Mouse (Mus musculus) intestine, embryonic 14.5 days (tissue): Measurements from ENCODE around the gene Yod1. TPM values are rescaled to one million over a fixed set of nuclear protein-coding genes. Genes with fewer than 3 reads are reported as not detected.
A peak's percentile ranks its signal among the peaks of the same experiment; 100 is the strongest.

Experiments
- ATAC-seq: fragments of 200-750 bp; cut with Nextera tagmentation; replicated peaks from 2 replicates; pipeline ENCODE4 v1.8.0; 2017; ENCODE audit warnings: low read depth, moderate number of reproducible peaks, moderate TSS enrichment, moderate library complexity; ENCODE audit not compliant: low FRiP score, low TSS enrichment
- DNase-seq: peaks from one replicate; pipeline ENCODE4 v3.0.0-alpha.2; 2018; ENCODE audit warnings: low spot score
- H3K27ac ChIP-seq: fragments of 300-500 bp; sonication (generic); 2 replicates; pipeline ENCODE4 v1.5.1; 2014; ENCODE audit warnings: low read depth, mild to moderate bottlenecking, control low read depth
- H3K27me3 ChIP-seq: fragments of 300-500 bp; sonication (generic); replicated peaks from 2 replicates; pipeline ENCODE4 v1.6.1; 2014; ENCODE audit warnings: low read length, control low read depth; ENCODE audit not compliant: control insufficient read depth, insufficient read depth
- H3K36me3 ChIP-seq: fragments of 300-500 bp; sonication (generic); 2 replicates; pipeline ENCODE4 v1.6.1; 2014; ENCODE audit warnings: low read length, control low read depth; ENCODE audit not compliant: control insufficient read depth, insufficient read depth
- H3K4me1 ChIP-seq: fragments of 300-500 bp; sonication (generic); replicated peaks from 2 replicates; pipeline ENCODE4 v1.6.1; 2014; ENCODE audit warnings: low read length, control low read depth, mixed read lengths; ENCODE audit not compliant: control insufficient read depth, insufficient read depth
- H3K4me2 ChIP-seq: fragments of 300-500 bp; sonication (generic); 2 replicates; pipeline ENCODE4 v1.6.1; 2014; ENCODE audit warnings: low read length
- H3K4me3 ChIP-seq: fragments of 300-500 bp; sonication (generic); 2 replicates; pipeline ENCODE4 v1.5.1; 2014; ENCODE audit warnings: low read depth, low read length, control low read depth, mixed read lengths
- H3K9ac ChIP-seq: fragments of 300-500 bp; sonication (generic); 2 replicates; pipeline ENCODE4 v1.6.1; 2014; ENCODE audit warnings: mild to moderate bottlenecking, low read length
- H3K9me3 ChIP-seq: fragments of 300-500 bp; sonication (generic); 2 replicates; pipeline ENCODE4 v1.6.1; 2016; ENCODE audit warnings: low read length, control low read depth; ENCODE audit not compliant: control insufficient read depth
- WGBS: fragments of 180-500 bp; shearing (Covaris S2); extraction: QIAGEN DNeasy Blood & Tissue Kit; methylation state at CpG from one replicate; pipeline ENCODE4 v1.1.7; 2014; 5-methylcytosine and 5-hydroxymethylcytosine counted together
- polyA plus RNA-seq: library from polyadenylated mRNA; unstranded; fragments of >200 nt; fragmentation: Nextera tagmentation; extraction: Ambion mirVana; gene quantifications from 2 replicates; pipeline ENCODE4 v1.2.1, GENCODE M21; 2014

Gene Yod1
- polyA plus RNA-seq, 1 experiment from 2014 or later = 7.5 TPM

DNA sequence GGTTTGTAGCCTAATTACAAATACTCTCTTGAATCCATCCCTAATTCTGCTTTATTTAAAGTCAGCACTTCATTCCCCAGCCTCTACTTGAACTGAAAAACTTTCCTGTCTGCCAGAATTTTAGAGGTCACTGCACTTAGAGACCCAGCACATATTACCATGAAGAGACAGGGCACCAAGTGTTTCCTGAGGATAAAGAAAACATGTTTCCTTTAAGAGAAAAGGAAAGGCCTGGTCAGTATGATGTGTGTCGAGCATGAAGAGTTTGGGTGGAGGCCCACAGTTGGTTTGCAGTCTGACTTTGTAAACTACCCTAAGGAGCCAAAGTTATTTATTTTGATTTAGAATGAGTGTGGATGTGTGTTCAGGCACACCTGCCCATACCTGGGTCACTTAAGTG is 10.9 kb downstream of the Yod1 start:
- no peak overlapping the region for H3K9ac ChIP-seq
- no peak for DNase-seq
- peaks cover 8% of the 10 kb centered on the region; the same call in 1 of the 2 replicates for H3K4me1 ChIP-seq
- H3K4me3 ChIP-seq = no peak overlapping the region
- no peak overlapping the region for H3K4me2 ChIP-seq
- no peak overlapping the region for H3K27ac ChIP-seq
- no peak for ATAC-seq
- no peaks in the 10 kb centered on the region for H3K9me3 ChIP-seq
- WGBS = 60% methylated on average over 1 of the region's 1 CpGs
- H3K27me3 ChIP-seq = no peaks in the 10 kb centered on the region
- no peaks in the 10 kb centered on the region for H3K36me3 ChIP-seq

DNA sequence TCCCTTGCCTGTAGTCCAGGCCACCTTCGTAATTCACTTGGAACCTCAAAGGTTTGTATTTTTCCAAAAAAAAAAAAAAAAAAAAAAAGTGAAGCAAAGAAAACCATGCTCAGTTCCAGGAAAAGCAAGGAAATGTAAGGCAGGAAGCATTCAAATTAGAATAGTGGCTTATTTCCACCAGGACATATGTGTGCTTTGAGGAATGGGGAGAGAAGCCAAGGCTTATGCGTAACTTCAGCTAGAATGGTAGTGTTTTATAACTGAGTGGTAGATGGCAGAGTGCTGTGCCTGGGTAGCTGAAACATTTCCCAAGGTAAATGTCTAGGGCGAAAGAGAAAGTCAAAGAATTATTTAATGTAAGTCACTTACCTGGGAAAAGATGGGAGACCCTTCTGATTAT is 11.6 kb downstream of the Yod1 start:
- ATAC-seq (no peak), DNase-seq (no peak)
- Histone ChIP-seq H3K4me2 (no peak overlapping the region), H3K9ac (no peak overlapping the region), H3K27me3 (no peaks in the 10 kb centered on the region), H3K9me3 (no peaks in the 10 kb centered on the region), H3K27ac (no peak overlapping the region), H3K36me3 (no peaks in the 10 kb centered on the region), H3K4me1 (peaks cover 8% of the 10 kb centered on the region; the same call in 1 of the 2 replicates), H3K4me3 (no peak overlapping the region)
- 93% methylated on average over 3 of the region's 3 CpGs for WGBS

DNA sequence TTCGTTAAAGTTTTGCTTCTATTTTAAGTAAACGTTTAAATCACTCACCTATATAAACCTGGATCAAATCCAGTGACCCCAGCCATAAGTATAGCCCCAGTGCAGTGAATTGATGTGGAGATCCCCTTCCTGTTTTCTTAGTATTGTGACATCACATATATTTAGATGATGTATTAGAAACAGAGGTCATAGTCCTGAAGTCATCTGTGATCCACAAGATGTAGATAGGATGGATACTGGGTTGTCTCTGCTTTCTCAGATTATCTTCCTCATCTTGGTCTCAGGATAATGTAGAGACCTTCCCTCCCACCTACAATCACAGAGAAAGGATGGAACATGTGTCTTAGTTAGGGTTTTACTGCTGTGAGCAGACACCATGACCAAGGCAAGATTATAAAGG is 12.0 kb downstream of the Yod1 start, which contains the start of gene Pfkfb2:
TSS of gene Pfkfb2 (minus strand) at position 101 of the 400 bp plus-strand sequence.
- H3K27ac ChIP-seq = no peak within 1 kb of the TSS
- no peak within 1 kb of the TSS for H3K9ac ChIP-seq
- no peak within 1 kb of the TSS for H3K4me2 ChIP-seq
- H3K9me3 ChIP-seq = no peaks in the 10 kb centered on the region
- WGBS = 73% methylated on average over 2 of the region's 2 CpGs
- H3K4me1 ChIP-seq = peaks cover 8% of the 10 kb centered on the region; the same call in 1 of the 2 replicates
- DNase-seq = no peak
- H3K27me3 ChIP-seq = no peaks in the 10 kb centered on the region
- H3K4me3 ChIP-seq = no peak within 1 kb of the TSS
- ATAC-seq = no peak
- no peaks in the 10 kb centered on the region for H3K36me3 ChIP-seq

DNA sequence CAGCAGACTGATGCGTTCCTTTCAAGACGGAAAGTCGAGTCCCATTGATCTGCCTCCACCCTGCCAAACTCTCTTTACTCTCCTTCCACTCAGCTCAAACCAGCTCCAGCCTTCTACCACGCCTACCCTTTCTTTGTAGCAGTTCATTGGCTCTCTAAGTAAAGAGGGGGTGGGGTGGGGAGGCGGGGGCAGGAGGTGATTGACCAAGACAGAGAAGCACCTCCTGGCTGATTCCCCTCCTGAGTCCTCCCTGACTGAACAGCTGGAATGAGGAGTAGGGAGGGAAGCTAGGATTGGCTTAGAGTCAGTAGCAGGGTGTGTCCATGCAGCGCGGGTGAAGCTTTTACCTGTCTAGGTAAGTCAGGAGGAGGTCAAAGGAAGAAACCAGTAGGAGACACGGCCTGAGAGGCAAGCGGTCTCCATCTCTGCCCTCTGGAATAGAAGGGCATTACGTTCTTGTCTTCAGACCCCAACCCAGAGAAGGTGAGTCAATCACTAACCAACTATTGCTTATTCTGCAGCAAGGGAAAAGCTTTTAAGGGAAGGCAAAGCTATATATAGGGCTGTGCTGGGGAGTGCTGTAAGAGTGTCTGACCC is 14.7 kb downstream of the Yod1 start, which contains the start of gene AA986860:
TSS of gene AA986860 (plus strand) at position 236 of the 597 bp plus-strand sequence.
- ATAC-seq = peak; percentile 94
- H3K4me2 ChIP-seq = peak within 1 kb of the TSS; percentile 43
- H3K27me3 ChIP-seq = no peaks in the 10 kb centered on the region
- no peaks in the 10 kb centered on the region for H3K36me3 ChIP-seq
- peak within 1 kb of the TSS; percentile 62; the same call in 1 of the 2 replicates for H3K27ac ChIP-seq
- peak within 1 kb of the TSS; percentile 33 for H3K4me3 ChIP-seq
- peak within 1 kb of the TSS; percentile 23; the same call in 1 of the 2 replicates for H3K9ac ChIP-seq
- peaks cover 15% of the 10 kb centered on the region for H3K4me1 ChIP-seq
- WGBS = 2% methylated on average over 10 of the region's 10 CpGs
- DNase-seq = no peak
- H3K9me3 ChIP-seq = no peaks in the 10 kb centered on the region

DNA sequence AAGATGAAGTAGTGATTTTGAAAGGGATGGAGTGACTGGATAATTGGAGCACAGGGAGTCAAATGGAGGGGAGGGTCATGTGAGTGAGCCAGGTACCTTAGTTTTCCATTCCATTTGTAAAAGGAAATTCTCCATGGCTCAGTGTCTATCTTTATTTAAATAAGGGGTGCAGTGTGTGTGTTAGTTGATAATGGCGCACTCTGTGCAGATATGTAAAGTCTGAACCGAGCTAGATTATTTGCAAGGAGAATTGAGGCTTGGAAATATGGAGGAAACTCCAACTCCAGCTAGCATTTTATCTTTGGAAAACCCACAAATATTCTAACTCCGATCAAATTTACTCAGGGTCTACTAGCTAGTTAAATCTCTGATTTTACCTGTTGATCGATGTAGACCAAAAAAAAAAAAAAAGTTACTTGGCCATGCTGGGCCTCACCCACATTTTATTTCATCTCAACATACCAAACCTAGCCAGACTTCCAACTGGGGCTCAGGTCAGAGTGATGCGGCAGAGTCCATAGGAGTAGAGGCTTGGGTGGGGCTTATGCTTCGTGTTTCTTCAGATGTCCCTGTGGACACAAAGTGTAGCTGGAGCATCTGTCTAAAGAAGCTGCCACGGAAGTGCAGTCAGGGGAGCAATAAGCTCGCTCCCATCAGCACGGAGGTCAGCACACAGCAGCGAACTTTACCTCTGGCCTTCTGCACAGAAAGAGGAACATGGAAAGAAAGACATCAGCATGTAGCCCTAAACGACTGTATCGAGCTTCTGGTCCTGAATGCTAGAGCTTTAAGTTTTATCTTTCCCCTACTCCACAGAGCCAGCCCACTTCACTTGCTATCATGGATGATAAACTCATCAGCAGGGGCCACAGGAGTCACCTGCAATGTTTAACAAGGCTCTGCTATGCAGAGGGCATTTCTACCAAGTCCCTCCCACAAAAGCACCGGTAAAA is 15.9 kb downstream of the Yod1 start:
- no peaks in the 10 kb centered on the region for H3K36me3 ChIP-seq
- peak overlapping the region; percentile 43 for H3K4me2 ChIP-seq
- peak overlapping the region; percentile 23 for H3K9ac ChIP-seq
- ATAC-seq = 0 out of 2 replicates have a peak, but pooled peaks have one; percentile 9
- H3K4me3 ChIP-seq = peak overlapping the region; percentile 33
- no peaks in the 10 kb centered on the region for H3K27me3 ChIP-seq
- DNase-seq = no peak
- 72% methylated on average over 13 of the region's 13 CpGs for WGBS
- peak overlapping the region; percentile 62 for H3K27ac ChIP-seq
- H3K9me3 ChIP-seq = no peaks in the 10 kb centered on the region
- peaks cover 15% of the 10 kb centered on the region for H3K4me1 ChIP-seq

DNA sequence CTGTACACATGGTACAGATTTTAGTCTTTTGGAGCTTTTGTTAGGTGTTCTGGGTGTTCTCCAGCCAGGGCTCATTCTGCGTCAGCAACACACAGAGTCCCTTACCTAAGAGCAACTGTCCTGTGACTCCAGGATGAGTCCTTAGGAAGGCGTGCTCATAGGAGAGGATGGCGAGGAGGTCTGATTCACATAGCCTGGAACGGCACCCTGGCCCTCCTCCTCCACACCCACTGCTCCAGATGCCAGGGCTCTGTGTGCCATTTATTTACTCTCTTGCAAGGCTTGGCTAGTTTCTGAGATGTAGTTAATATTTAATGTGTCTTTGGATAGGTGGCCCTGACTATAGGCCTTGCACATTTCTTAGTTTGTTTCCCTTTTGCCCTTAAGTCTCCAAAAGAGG is 16.5 kb downstream of the Yod1 start:
- Histone ChIP-seq H3K27me3 (no peaks in the 10 kb centered on the region), H3K4me3 (peak overlapping the region; percentile 33), H3K4me1 (peaks cover 15% of the 10 kb centered on the region), H3K4me2 (peak overlapping the region; percentile 43), H3K27ac (peak overlapping the region; percentile 62), H3K9ac (peak overlapping the region; percentile 23), H3K36me3 (no peaks in the 10 kb centered on the region), H3K9me3 (no peaks in the 10 kb centered on the region)
- DNase-seq (no peak), ATAC-seq (peak; percentile 37)
- WGBS = 64% methylated on average over 4 of the region's 4 CpGs

DNA sequence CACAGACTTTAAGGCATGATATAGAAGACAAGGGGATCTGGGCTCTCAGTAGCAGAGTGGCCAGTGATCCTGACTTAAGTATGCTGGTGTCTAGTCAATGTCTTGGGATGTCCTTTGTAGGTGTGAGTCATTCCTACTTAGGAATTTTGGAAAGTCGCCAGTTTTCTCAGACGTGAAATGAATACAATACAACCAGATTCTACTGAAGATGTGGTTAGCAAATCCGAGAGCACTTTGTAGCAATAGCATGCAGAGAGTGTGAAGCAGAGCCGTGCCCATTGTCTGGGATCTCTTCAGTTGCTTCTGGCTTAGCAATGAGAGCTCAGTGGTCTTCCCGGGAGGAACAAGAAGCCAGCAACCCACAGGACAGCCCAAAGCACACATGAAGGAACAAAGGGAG is 17.3 kb downstream of the Yod1 start:
- Histone ChIP-seq H3K27me3 (no peaks in the 10 kb centered on the region), H3K4me3 (peak overlapping the region; percentile 33), H3K27ac (peak overlapping the region; percentile 62), H3K4me2 (peak overlapping the region; percentile 36), H3K36me3 (no peaks in the 10 kb centered on the region), H3K9ac (peak overlapping the region; percentile 21), H3K4me1 (peaks cover 15% of the 10 kb centered on the region), H3K9me3 (no peaks in the 10 kb centered on the region)
- DNase-seq = no peak
- no peak for ATAC-seq
- 39% methylated on average over 5 of the region's 5 CpGs for WGBS

DNA sequence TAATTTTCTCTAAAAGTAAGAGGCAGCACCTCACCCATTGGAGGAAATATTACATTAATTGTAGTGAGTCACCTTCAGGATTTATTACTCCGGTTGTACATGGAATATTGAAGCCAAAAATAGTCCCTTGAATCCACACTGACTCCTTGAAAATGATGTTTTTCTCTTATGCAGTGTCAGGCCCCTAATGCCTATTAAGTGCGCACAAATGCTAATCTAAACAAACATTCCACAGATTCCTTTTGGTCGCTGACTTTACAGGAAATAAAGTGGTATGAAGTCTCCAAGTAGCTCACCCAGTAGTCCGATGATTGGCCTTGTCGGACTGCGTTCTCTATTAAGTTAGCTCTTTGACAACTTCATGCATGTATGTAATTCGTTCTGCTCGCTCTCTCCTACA is 17.7 kb downstream of the Yod1 start:
- Histone ChIP-seq H3K4me3 (peak overlapping the region; percentile 33), H3K36me3 (no peaks in the 10 kb centered on the region), H3K4me2 (peak overlapping the region; percentile 36), H3K27me3 (no peaks in the 10 kb centered on the region), H3K9ac (peak overlapping the region; percentile 21), H3K27ac (peak overlapping the region; percentile 62), H3K4me1 (peaks cover 15% of the 10 kb centered on the region), H3K9me3 (no peaks in the 10 kb centered on the region)
- 38% methylated on average over 8 of the region's 8 CpGs for WGBS
- ATAC-seq (no peak), DNase-seq (no peak)
